Mouse (Mus musculus): Measurements from ENCODE around the gene Mlc1. TPM values are rescaled to one million over a fixed set of nuclear protein-coding genes. Genes with fewer than 3 reads are reported as not detected.

The Mlc1 gene
- total and polyA plus RNA-seq, 2 experiments, result not detected

GRCm38 (mm10) chr15:88979138-88979446 is 285 bp upstream of the Mlc1 start:
- 63% methylated on average over 3 of the region's 3 CpGs for WGBS
- no peak overlapping the region for H3K4me3 ChIP-seq (ENCODE audit: insufficient read depth, low read depth, low read length)
- H3K27me3 ChIP-seq (ENCODE audit: control insufficient read depth, insufficient read depth, low read length), result no peaks in the 10 kb centered on the region
- H3K9ac ChIP-seq (ENCODE audit: low read depth, low read length), result no peak overlapping the region
- H3K4me1 ChIP-seq (ENCODE audit: control insufficient read depth, insufficient read depth, low read length), result no peaks in the 10 kb centered on the region
- no peak for DNase-seq (ENCODE audit: extremely low read depth, low read depth, low spot score)
- no peaks in the 10 kb centered on the region for H3K36me3 ChIP-seq (ENCODE audit: control insufficient read depth, insufficient read depth, low read length)
- no peak overlapping the region for H3K27ac ChIP-seq (replicated peaks; ENCODE audit: insufficient read depth, low read depth, low read length)
- H3K79me2 ChIP-seq (ENCODE audit: control insufficient read depth, insufficient read depth, low read length), result no peaks in the 10 kb centered on the region
- TF ChIP-seq CTCF (IDR thresholded peaks at IDR 0.05; ENCODE audit: low read depth, low read length), result no peak
- TF ChIP-seq POLR2A (IDR thresholded peaks at IDR 0.05; ENCODE audit: extremely low read depth, insufficient read depth, low read length), result no peak

- H3K36me3 ChIP-seq (ENCODE audit: control insufficient read depth, insufficient read depth, low read length), result no peaks in the 10 kb centered on the region
- no peak for TF ChIP-seq CTCF (IDR thresholded peaks at IDR 0.05; ENCODE audit: low read depth, low read length)
- no peak for TF ChIP-seq POLR2A (IDR thresholded peaks at IDR 0.05; ENCODE audit: extremely low read depth, insufficient read depth, low read length)
- H3K4me1 ChIP-seq (ENCODE audit: control insufficient read depth, insufficient read depth, low read length), result no peaks in the 10 kb centered on the region
- no peak overlapping the region for H3K9ac ChIP-seq (ENCODE audit: low read depth, low read length)
- 90% methylated on average over 4 of the region's 4 CpGs for WGBS
- no peak for DNase-seq (ENCODE audit: extremely low read depth, low read depth, low spot score)
- no peak overlapping the region for H3K4me3 ChIP-seq (ENCODE audit: insufficient read depth, low read depth, low read length)
- H3K27ac ChIP-seq (replicated peaks; ENCODE audit: insufficient read depth, low read depth, low read length), result no peak overlapping the region
- no peaks in the 10 kb centered on the region for H3K79me2 ChIP-seq (ENCODE audit: control insufficient read depth, insufficient read depth, low read length)
- no peaks in the 10 kb centered on the region for H3K27me3 ChIP-seq (ENCODE audit: control insufficient read depth, insufficient read depth, low read length)
Observed at GRCm38 (mm10) chr15:88972300-88972699, 6.5 kb downstream of the Mlc1 start.

- Histone ChIP-seq H3K36me3 (ENCODE audit: control insufficient read depth, insufficient read depth, low read length) (no peaks in the 10 kb centered on the region), H3K9ac (ENCODE audit: low read depth, low read length) (no peak overlapping the region), H3K79me2 (ENCODE audit: control insufficient read depth, insufficient read depth, low read length) (no peaks in the 10 kb centered on the region), H3K27ac (replicated peaks; ENCODE audit: insufficient read depth, low read depth, low read length) (no peak overlapping the region), H3K27me3 (ENCODE audit: control insufficient read depth, insufficient read depth, low read length) (no peaks in the 10 kb centered on the region), H3K4me3 (ENCODE audit: insufficient read depth, low read depth, low read length) (no peak overlapping the region), H3K4me1 (ENCODE audit: control insufficient read depth, insufficient read depth, low read length) (no peaks in the 10 kb centered on the region)
- WGBS, result 63% methylated on average over 2 of the region's 2 CpGs
- no peak for TF ChIP-seq POLR2A (IDR thresholded peaks at IDR 0.05; ENCODE audit: extremely low read depth, insufficient read depth, low read length)
- no peak for TF ChIP-seq CTCF (IDR thresholded peaks at IDR 0.05; ENCODE audit: low read depth, low read length)
- DNase-seq (ENCODE audit: extremely low read depth, low read depth, low spot score), result no peak
Observed at GRCm38 (mm10) chr15:88964070-88964578, 14.7 kb downstream of the Mlc1 start.

GRCm38 (mm10) chr15:88957522-88957921 is 21.3 kb downstream of the Mlc1 start:
- Histone ChIP-seq H3K27me3 (ENCODE audit: control insufficient read depth, insufficient read depth, low read length) (peaks cover 9% of the 10 kb centered on the region), H3K9ac (ENCODE audit: low read depth, low read length) (no peak overlapping the region), H3K36me3 (ENCODE audit: control insufficient read depth, insufficient read depth, low read length) (no peaks in the 10 kb centered on the region), H3K79me2 (ENCODE audit: control insufficient read depth, insufficient read depth, low read length) (no peaks in the 10 kb centered on the region), H3K4me1 (ENCODE audit: control insufficient read depth, insufficient read depth, low read length) (no peaks in the 10 kb centered on the region), H3K4me3 (ENCODE audit: insufficient read depth, low read depth, low read length) (no peak overlapping the region), H3K27ac (replicated peaks; ENCODE audit: insufficient read depth, low read depth, low read length) (no peak overlapping the region)
- no peak for DNase-seq (ENCODE audit: extremely low read depth, low read depth, low spot score)
- WGBS, result 86% methylated on average over 4 of the region's 4 CpGs
- TF ChIP-seq POLR2A (IDR thresholded peaks at IDR 0.05; ENCODE audit: extremely low read depth, insufficient read depth, low read length), result no peak

- 90% methylated on average over 6 of the region's 6 CpGs for WGBS
Observed at GRCm38 (mm10) chr15:88955342-88955741, 23.5 kb downstream of the Mlc1 start.

GRCm38 (mm10) chr15:88954368-88955072 is 24.3 kb downstream of the Mlc1 start, which contains the start of gene Ttll8:
Gene Ttll8 (minus strand): TSS chr15:88954418.
- H3K9ac ChIP-seq (ENCODE audit: low read depth, low read length), result no peak within 1 kb of the TSS
- WGBS, result 7% methylated on average over 53 of the region's 53 CpGs

More at GRCm38 (mm10) chr15:88955342-88955741, 23.5 kb downstream of the Mlc1 start:
- no peak for DNase-seq (ENCODE audit: extremely low read depth, low read depth, low spot score)
- H3K4me3 ChIP-seq (ENCODE audit: insufficient read depth, low read depth, low read length), result no peak overlapping the region
- H3K79me2 ChIP-seq (ENCODE audit: control insufficient read depth, insufficient read depth, low read length), result no peaks in the 10 kb centered on the region
- TF ChIP-seq CTCF (IDR thresholded peaks at IDR 0.05; ENCODE audit: low read depth, low read length), result no peak
- TF ChIP-seq POLR2A (IDR thresholded peaks at IDR 0.05; ENCODE audit: extremely low read depth, insufficient read depth, low read length), result no peak
- H3K4me1 ChIP-seq (ENCODE audit: control insufficient read depth, insufficient read depth, low read length), result no peaks in the 10 kb centered on the region
- peaks cover 9% of the 10 kb centered on the region for H3K27me3 ChIP-seq (ENCODE audit: control insufficient read depth, insufficient read depth, low read length)
- no peak overlapping the region for H3K9ac ChIP-seq (ENCODE audit: low read depth, low read length)
- no peak overlapping the region for H3K27ac ChIP-seq (replicated peaks; ENCODE audit: insufficient read depth, low read depth, low read length)
- H3K36me3 ChIP-seq (ENCODE audit: control insufficient read depth, insufficient read depth, low read length), result no peaks in the 10 kb centered on the region

More at GRCm38 (mm10) chr15:88954368-88955072, 24.3 kb downstream of the Mlc1 start, which contains the start of gene Ttll8:
- TF ChIP-seq CTCF (IDR thresholded peaks at IDR 0.05; ENCODE audit: low read depth, low read length) (no peak), POLR2A (IDR thresholded peaks at IDR 0.05; ENCODE audit: extremely low read depth, insufficient read depth, low read length) (no peak)
- H3K27ac ChIP-seq (replicated peaks; ENCODE audit: insufficient read depth, low read depth, low read length), result no peak within 1 kb of the TSS
- H3K4me1 ChIP-seq (ENCODE audit: control insufficient read depth, insufficient read depth, low read length), result no peaks in the 10 kb centered on the region
- H3K79me2 ChIP-seq (ENCODE audit: control insufficient read depth, insufficient read depth, low read length), result no peaks in the 10 kb centered on the region
- H3K4me3 ChIP-seq (ENCODE audit: insufficient read depth, low read depth, low read length), result peak within 1 kb of the TSS; percentile 37; the same call in 1 of the 2 replicates
- H3K27me3 ChIP-seq (ENCODE audit: control insufficient read depth, insufficient read depth, low read length), result peaks cover 9% of the 10 kb centered on the region
- no peaks in the 10 kb centered on the region for H3K36me3 ChIP-seq (ENCODE audit: control insufficient read depth, insufficient read depth, low read length)
- no peak for DNase-seq (ENCODE audit: extremely low read depth, low read depth, low spot score)

Data from liver, adult 2 months (tissue).